Mouse (Mus musculus): ENCODE data around the gene Ambra1.
"Not testable (repeated sequence)": the region's sequence is repeated elsewhere in the genome, so short reads cannot be mapped to it uniquely, and the experiment has no call there.

The Ambra1 gene

GRCm38 (mm10) chr2:91729971-91730821 is at the start of gene Ambra1:
Gene Ambra1, plus strand, starts transcription at chr2:91730134.
- DNase-seq (ENCODE audit: low spot score): peak; percentile 76

GRCm38 (mm10) chr2:91682850-91683249 is 47.1 kb upstream of the Ambra1 start:
- no peak for DNase-seq (ENCODE audit: low spot score)

- DNase-seq (ENCODE audit: low spot score): no peak
These were observed 46.0 kb upstream of the Ambra1 start for GRCm38 (mm10) chr2:91683919-91684318.

- peak; percentile 86 for DNase-seq (ENCODE audit: low spot score)
These were observed 40.5 kb upstream of the Ambra1 start for GRCm38 (mm10) chr2:91689452-91689851.

- DNase-seq (ENCODE audit: low spot score): no peak
These were observed 34.3 kb upstream of the Ambra1 start for GRCm38 (mm10) chr2:91695436-91696224.

GRCm38 (mm10) chr2:91696225-91696590 is 33.7 kb upstream of the Ambra1 start:
- DNase-seq (ENCODE audit: low spot score): no peak

- DNase-seq (ENCODE audit: low spot score): no peak
These were observed 30.7 kb upstream of the Ambra1 start for GRCm38 (mm10) chr2:91699225-91699624.

- DNase-seq (ENCODE audit: low spot score): no peak
These were observed 28.6 kb upstream of the Ambra1 start for GRCm38 (mm10) chr2:91701366-91701765.

- no peak for DNase-seq (ENCODE audit: low spot score)
These were observed 24.2 kb upstream of the Ambra1 start for GRCm38 (mm10) chr2:91705736-91706135.

- DNase-seq (ENCODE audit: low spot score): no peak
These were observed 23.5 kb upstream of the Ambra1 start for GRCm38 (mm10) chr2:91706456-91706855.

GRCm38 (mm10) chr2:91708361-91708760 is 21.6 kb upstream of the Ambra1 start:
- no peak for DNase-seq (ENCODE audit: low spot score)

- DNase-seq (ENCODE audit: low spot score): peak; percentile 86
These were observed 19.4 kb upstream of the Ambra1 start, which contains the start of the genes Atg13 and Harbi1 for GRCm38 (mm10) chr2:91710272-91711234. Gene Atg13, minus strand, starts transcription at chr2:91710576. Gene Harbi1, plus strand, starts transcription at chr2:91710852.

GRCm38 (mm10) chr2:91711256-91711925 is 18.5 kb upstream of the Ambra1 start:
- no peak for DNase-seq (ENCODE audit: low spot score)

GRCm38 (mm10) chr2:91714921-91715320 is 15.0 kb upstream of the Ambra1 start:
- DNase-seq (ENCODE audit: low spot score): no peak

GRCm38 (mm10) chr2:91718276-91718675 is 11.7 kb upstream of the Ambra1 start:
- DNase-seq (ENCODE audit: low spot score): no peak

- DNase-seq (ENCODE audit: low spot score): no peak
These were observed 6.6 kb upstream of the Ambra1 start for GRCm38 (mm10) chr2:91723382-91723781.

GRCm38 (mm10) chr2:91723951-91724350 is 6.0 kb upstream of the Ambra1 start:
- DNase-seq (ENCODE audit: low spot score): no peak

- DNase-seq (ENCODE audit: low spot score): no peak
These were observed 5.2 kb upstream of the Ambra1 start for GRCm38 (mm10) chr2:91724716-91725115.

GRCm38 (mm10) chr2:91725476-91725875 is 4.5 kb upstream of the Ambra1 start:
- not testable (repeated sequence) for DNase-seq (ENCODE audit: low spot score)

- DNase-seq (ENCODE audit: low spot score): no peak
These were observed 2.9 kb upstream of the Ambra1 start for GRCm38 (mm10) chr2:91727011-91727410.

- no peak for DNase-seq (ENCODE audit: low spot score)
These were observed 363 bp upstream of the Ambra1 start for GRCm38 (mm10) chr2:91729571-91729970.

Measured in ovary, adult 18-20 months (tissue).